Mouse (Mus musculus) fibroblast of lung, adult 2 months (primary cell): ENCODE measurements around the gene Zdhhc12.
A peak's percentile ranks its signal among the peaks of the same experiment; 100 is the strongest.

Source experiments
- DNase-seq: peaks from one replicate; pipeline ENCODE4 v3.0.0-alpha.2; 2011; ENCODE audit warnings: low read depth

Gene Zdhhc12

GRCm38 (mm10) chr2:30100214-30100613 lies 6.8 kb upstream of the Zdhhc12 start:
- no peak for DNase-seq

- no peak for DNase-seq
Measured at GRCm38 (mm10) chr2:30095882-30096527, 2.6 kb upstream of the Zdhhc12 start.

GRCm38 (mm10) chr2:30094208-30094588 lies 750 bp upstream of the Zdhhc12 start:
- no peak for DNase-seq

GRCm38 (mm10) chr2:30092280-30092918 lies 1.0 kb downstream of the Zdhhc12 start:
- DNase-seq, result no peak

- no peak for DNase-seq
Measured at GRCm38 (mm10) chr2:30091521-30091920, 1.9 kb downstream of the Zdhhc12 start.

GRCm38 (mm10) chr2:30087310-30087709 lies 6.1 kb downstream of the Zdhhc12 start:
- no peak for DNase-seq

- DNase-seq, result no peak
Measured at GRCm38 (mm10) chr2:30084632-30085031, 8.8 kb downstream of the Zdhhc12 start.

- DNase-seq, result no peak
Measured at GRCm38 (mm10) chr2:30084113-30084512, 9.3 kb downstream of the Zdhhc12 start.

- DNase-seq, result no peak
Measured at GRCm38 (mm10) chr2:30080181-30080800, 13.2 kb downstream of the Zdhhc12 start.

GRCm38 (mm10) chr2:30078760-30079159 lies 14.7 kb downstream of the Zdhhc12 start:
- no peak for DNase-seq

GRCm38 (mm10) chr2:30078349-30078712 lies 15.1 kb downstream of the Zdhhc12 start:
- DNase-seq, result no peak

GRCm38 (mm10) chr2:30077502-30078348 lies 15.7 kb downstream of the Zdhhc12 start, which contains the start of gene Pkn3:
TSS of gene Pkn3 (plus strand) at chr2:30077684.
- DNase-seq, result no peak

GRCm38 (mm10) chr2:30076959-30077358 lies 16.5 kb downstream of the Zdhhc12 start:
- DNase-seq, result no peak

GRCm38 (mm10) chr2:30076439-30076838 lies 17.0 kb downstream of the Zdhhc12 start:
- no peak for DNase-seq

- DNase-seq, result no peak
Measured at GRCm38 (mm10) chr2:30075625-30076024, 17.8 kb downstream of the Zdhhc12 start.

GRCm38 (mm10) chr2:30073285-30073684 lies 20.2 kb downstream of the Zdhhc12 start:
- DNase-seq, result no peak

GRCm38 (mm10) chr2:30072875-30073274 lies 20.6 kb downstream of the Zdhhc12 start:
- no peak for DNase-seq

GRCm38 (mm10) chr2:30067962-30068361 lies 25.5 kb downstream of the Zdhhc12 start:
- DNase-seq, result no peak

- DNase-seq, result no peak
Measured at GRCm38 (mm10) chr2:30067031-30067888, 26.2 kb downstream of the Zdhhc12 start.

GRCm38 (mm10) chr2:30066046-30066901 lies 27.2 kb downstream of the Zdhhc12 start:
- DNase-seq, result peak; percentile 77

GRCm38 (mm10) chr2:30064298-30064697 lies 29.1 kb downstream of the Zdhhc12 start:
- DNase-seq, result no peak
